Mouse (Mus musculus) lung, postnatal 0 days (tissue): ENCODE results near the gene Fpr2.

Experiments
- CTCF ChIP-seq: IDR thresholded peaks from 2 replicates; pipeline ENCODE4 v1.5.1; 2016; ENCODE audit warnings: antibody characterized with exemption, mild to moderate bottlenecking
- EP300 ChIP-seq: IDR thresholded peaks from 2 replicates; pipeline ENCODE4 v1.6.1; 2016; ENCODE audit warnings: antibody characterized with exemption, mild to moderate bottlenecking, control low read depth

DNA sequence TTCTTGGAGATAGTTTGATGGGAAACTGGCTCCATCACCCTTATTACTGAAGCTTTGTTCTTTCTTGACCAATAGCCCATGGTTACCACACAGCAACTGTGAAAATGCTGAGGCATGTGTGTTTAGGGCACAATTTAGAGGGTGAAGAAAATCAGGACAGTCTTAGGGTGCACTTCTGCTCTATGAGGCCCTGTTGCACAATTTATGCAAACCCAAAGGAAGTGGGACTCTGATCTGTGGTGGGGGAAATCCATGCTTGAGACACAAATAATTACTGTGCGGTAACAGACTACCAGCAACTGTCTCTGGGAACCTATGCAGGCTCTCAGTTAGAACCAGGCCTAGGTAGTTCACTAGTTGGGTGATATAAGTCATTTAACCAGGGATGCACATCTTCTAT, 13.1 kb downstream of the Fpr2 start:
- TF ChIP-seq CTCF: no peak
- no peak for TF ChIP-seq EP300
